Mouse (Mus musculus) liver, embryonic 12.5 days (tissue): ENCODE results near the gene Dclk1. TPM values are rescaled to one million over a fixed set of nuclear protein-coding genes. Genes with fewer than 3 reads are reported as not detected.

ENCODE experiments used
- ATAC-seq: fragments of 200-750 bp; cut with Nextera tagmentation; 2 replicates; pipeline ENCODE4 v1.8.0; 2017; ENCODE audit warnings: moderate number of reproducible peaks, mild to moderate bottlenecking, moderate library complexity
- H3K27ac ChIP-seq: fragments of 300-500 bp; sonication (generic); 2 replicates; pipeline ENCODE4 v1.5.1; 2016; ENCODE audit warnings: mild to moderate bottlenecking
- H3K27me3 ChIP-seq: fragments of 300-500 bp; sonication (generic); replicated peaks from 2 replicates; pipeline ENCODE4 v1.6.1; 2016; ENCODE audit warnings: mild to moderate bottlenecking, moderate library complexity
- H3K36me3 ChIP-seq: fragments of 300-500 bp; sonication (generic); 2 replicates; pipeline ENCODE4 v1.6.1; 2016; ENCODE audit warnings: mild to moderate bottlenecking, moderate library complexity
- H3K4me1 ChIP-seq: fragments of 300-500 bp; sonication (generic); 2 replicates; pipeline ENCODE4 v1.6.1; 2016
- H3K4me2 ChIP-seq: fragments of 300-500 bp; sonication (generic); 2 replicates; pipeline ENCODE4 v1.6.1; 2016; ENCODE audit warnings: mild to moderate bottlenecking, moderate library complexity
- H3K4me3 ChIP-seq: fragments of 300-500 bp; sonication (generic); 2 replicates; pipeline ENCODE4 v1.5.1; 2016; ENCODE audit warnings: mild to moderate bottlenecking, moderate library complexity
- H3K9ac ChIP-seq: fragments of 300-500 bp; sonication (generic); 2 replicates; pipeline ENCODE4 v1.6.1; 2016; ENCODE audit warnings: mild to moderate bottlenecking, moderate library complexity
- H3K9me3 ChIP-seq: fragments of 300-500 bp; sonication (generic); replicated peaks from 2 replicates; pipeline ENCODE4 v1.6.1; 2016; ENCODE audit warnings: mild to moderate bottlenecking, moderate library complexity
- WGBS: fragments of 180-500 bp; shearing (Covaris S2); methylation state at CpG from one replicate; pipeline ENCODE4 v1.1.7; 2016; ENCODE audit not compliant: insufficient replicate concordance; 5-methylcytosine and 5-hydroxymethylcytosine counted together
- polyA plus RNA-seq: library from polyadenylated mRNA; unstranded; fragments of >200 nt; fragmentation: Nextera tagmentation; extraction: Ambion mirVana; gene quantifications from 2 replicates; pipeline ENCODE4 v1.2.1, GENCODE M21; 2016

Dclk1 gene
- polyA plus RNA-seq, 1 experiment from 2014 or later = 1.7 TPM

DNA sequence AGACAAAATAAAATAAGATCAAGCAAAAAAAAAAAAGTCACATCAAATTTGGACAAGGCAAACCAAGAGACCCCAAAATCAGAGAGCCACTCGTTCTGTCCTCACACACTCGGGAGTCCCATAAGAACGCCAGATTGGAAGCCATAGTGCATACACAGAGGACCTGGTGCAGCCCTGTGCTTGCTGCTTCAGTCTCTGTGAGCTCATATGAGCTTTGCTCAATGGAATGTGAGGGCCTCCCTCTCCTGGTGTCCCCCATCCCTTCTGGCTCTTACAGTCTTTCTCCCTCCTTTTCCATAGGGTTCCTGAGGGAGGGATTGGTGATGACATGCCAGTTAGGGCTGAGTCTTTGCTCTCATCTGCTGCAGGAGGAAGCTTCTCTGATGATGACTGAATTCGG is 27.6 kb downstream of the Dclk1 start:
- Histone ChIP-seq H3K27me3 (no peaks in the 10 kb centered on the region), H3K9me3 (no peaks in the 10 kb centered on the region), H3K36me3 (no peaks in the 10 kb centered on the region), H3K4me2 (no peak overlapping the region), H3K4me3 (no peak overlapping the region), H3K9ac (no peak overlapping the region), H3K27ac (no peak overlapping the region), H3K4me1 (no peaks in the 10 kb centered on the region)
- WGBS = 58% methylated on average over 4 of the region's 4 CpGs
- ATAC-seq = no peak

DNA sequence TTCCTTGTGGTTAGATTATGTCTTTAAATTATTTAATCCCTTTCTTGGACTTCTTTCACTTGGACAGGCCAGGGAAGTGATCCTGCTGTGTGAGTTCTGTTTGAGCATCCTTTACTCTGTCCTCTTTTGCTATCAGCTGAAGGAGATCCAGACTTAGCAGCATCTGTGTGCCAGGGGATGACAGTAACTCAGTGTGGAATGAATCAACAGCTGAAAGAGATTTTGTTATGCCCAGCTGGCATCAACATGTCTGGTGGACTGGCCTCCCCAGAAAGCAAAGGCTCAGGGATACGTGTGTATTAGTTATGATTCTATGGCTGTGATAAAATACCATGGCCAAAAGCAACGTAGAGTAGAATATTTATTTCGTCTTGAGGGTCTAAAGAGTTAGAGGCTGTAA is 28.2 kb downstream of the Dclk1 start:
- 58% methylated on average over 3 of the region's 3 CpGs for WGBS

DNA sequence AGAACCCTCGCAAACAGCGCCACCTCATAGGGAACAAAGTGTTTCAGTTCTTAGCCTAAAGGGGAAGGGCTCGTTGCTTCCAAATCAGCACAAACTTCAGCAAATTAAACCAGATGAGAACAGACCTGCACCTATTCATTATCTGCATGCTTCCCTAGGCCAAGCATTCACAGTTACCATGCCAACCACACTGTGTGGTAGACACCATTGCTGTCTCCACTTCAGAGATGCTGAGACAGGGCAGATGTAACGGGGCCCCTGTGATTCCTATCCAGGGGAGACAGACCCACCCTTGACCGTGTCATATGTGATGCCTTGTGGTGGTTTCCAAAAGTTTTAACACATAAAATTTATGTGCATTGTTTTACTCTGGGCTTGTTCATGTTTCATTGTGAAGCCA is 28.8 kb downstream of the Dclk1 start:
- no peak overlapping the region for H3K4me3 ChIP-seq
- no peaks in the 10 kb centered on the region for H3K4me1 ChIP-seq
- no peak overlapping the region for H3K9ac ChIP-seq
- no peaks in the 10 kb centered on the region for H3K27me3 ChIP-seq
- H3K9me3 ChIP-seq = no peaks in the 10 kb centered on the region
- H3K27ac ChIP-seq = no peak overlapping the region
- WGBS = 54% methylated on average over 5 of the region's 5 CpGs
- H3K4me2 ChIP-seq = no peak overlapping the region
- no peak for ATAC-seq
- no peaks in the 10 kb centered on the region for H3K36me3 ChIP-seq

More for the DNA sequence above, 28.2 kb downstream of the Dclk1 start:
- ATAC-seq = no peak
- H3K9ac ChIP-seq = no peak overlapping the region
- H3K4me1 ChIP-seq = no peaks in the 10 kb centered on the region
- no peaks in the 10 kb centered on the region for H3K9me3 ChIP-seq
- no peaks in the 10 kb centered on the region for H3K36me3 ChIP-seq
- H3K4me3 ChIP-seq = no peak overlapping the region
- H3K4me2 ChIP-seq = no peak overlapping the region
- no peaks in the 10 kb centered on the region for H3K27me3 ChIP-seq
- H3K27ac ChIP-seq = no peak overlapping the region

DNA sequence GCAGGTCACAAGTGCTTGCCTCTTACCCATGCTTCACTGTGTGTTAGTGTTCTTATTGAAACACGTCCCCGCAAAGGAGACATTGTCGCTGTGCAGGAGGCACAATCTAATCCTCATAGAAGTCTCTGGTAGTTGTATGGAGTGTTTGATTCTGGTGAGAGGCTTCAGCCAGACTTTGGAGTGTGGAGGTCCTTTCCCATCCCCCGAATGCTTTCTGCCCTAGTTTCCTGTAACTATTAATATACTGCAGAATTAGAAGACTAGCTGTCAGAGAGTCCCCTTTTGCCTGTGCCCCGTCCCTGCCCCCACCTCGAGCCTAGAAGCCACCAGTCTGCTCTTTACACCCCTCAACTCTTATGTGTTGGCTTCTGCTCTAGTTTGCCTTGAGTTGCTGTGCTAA is 30.4 kb downstream of the Dclk1 start:
- no peaks in the 10 kb centered on the region for H3K9me3 ChIP-seq
- H3K4me3 ChIP-seq = no peak overlapping the region
- 63% methylated on average over 6 of the region's 6 CpGs for WGBS
- H3K27me3 ChIP-seq = no peaks in the 10 kb centered on the region
- no peaks in the 10 kb centered on the region for H3K4me1 ChIP-seq
- no peak overlapping the region for H3K9ac ChIP-seq
- no peak overlapping the region for H3K4me2 ChIP-seq
- no peak overlapping the region for H3K27ac ChIP-seq
- no peak for ATAC-seq
- H3K36me3 ChIP-seq = no peaks in the 10 kb centered on the region

DNA sequence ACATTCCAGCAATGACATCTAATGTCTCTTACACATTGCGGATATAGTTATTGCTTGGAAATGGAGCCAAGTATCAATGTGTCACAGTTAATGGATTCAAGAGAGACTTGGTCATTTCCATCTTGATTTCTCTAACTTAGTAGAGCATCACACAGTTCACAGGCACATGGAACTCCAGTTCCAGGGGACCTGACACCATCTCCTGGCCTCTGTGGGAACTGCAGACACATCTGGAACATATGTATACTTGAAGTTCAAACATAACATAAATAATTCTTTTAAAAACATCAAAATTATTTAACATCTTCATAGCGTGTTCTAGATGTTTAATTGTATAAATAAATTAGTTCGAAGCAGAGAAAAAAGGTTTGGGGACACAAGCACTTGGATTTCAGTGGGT is 34.3 kb downstream of the Dclk1 start:
- Histone ChIP-seq H3K9me3 (no peaks in the 10 kb centered on the region), H3K4me1 (no peaks in the 10 kb centered on the region), H3K27ac (no peak overlapping the region), H3K4me2 (no peak overlapping the region), H3K27me3 (no peaks in the 10 kb centered on the region), H3K9ac (no peak overlapping the region), H3K4me3 (no peak overlapping the region), H3K36me3 (no peaks in the 10 kb centered on the region)
- 75% methylated on average over 3 of the region's 3 CpGs for WGBS
- ATAC-seq = no peak

DNA sequence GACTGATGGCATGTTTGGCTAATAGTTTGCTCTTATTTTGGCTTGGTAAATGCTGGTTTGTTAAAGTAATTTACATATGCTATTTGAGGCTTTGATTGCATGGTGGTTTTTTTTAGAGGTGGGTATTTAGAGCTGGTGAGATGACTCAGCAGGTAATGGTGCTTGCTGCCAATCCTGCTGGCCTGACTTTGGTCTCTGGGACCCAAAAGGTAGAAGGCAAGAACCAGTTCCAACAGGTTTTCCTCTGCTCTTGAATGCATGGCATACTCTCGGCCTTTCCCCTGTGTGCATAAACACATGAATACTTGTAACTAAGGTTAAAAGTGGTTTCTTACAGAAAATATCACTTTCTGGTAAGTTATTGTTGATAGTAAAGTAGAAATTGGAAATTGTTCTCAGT is 34.7 kb downstream of the Dclk1 start:
- Histone ChIP-seq H3K27me3 (no peaks in the 10 kb centered on the region), H3K4me3 (no peak overlapping the region), H3K4me1 (no peaks in the 10 kb centered on the region), H3K27ac (no peak overlapping the region), H3K9ac (no peak overlapping the region), H3K4me2 (no peak overlapping the region), H3K36me3 (no peaks in the 10 kb centered on the region), H3K9me3 (no peaks in the 10 kb centered on the region)
- ATAC-seq = no peak
- 50% methylated on average over 1 of the region's 1 CpGs for WGBS

DNA sequence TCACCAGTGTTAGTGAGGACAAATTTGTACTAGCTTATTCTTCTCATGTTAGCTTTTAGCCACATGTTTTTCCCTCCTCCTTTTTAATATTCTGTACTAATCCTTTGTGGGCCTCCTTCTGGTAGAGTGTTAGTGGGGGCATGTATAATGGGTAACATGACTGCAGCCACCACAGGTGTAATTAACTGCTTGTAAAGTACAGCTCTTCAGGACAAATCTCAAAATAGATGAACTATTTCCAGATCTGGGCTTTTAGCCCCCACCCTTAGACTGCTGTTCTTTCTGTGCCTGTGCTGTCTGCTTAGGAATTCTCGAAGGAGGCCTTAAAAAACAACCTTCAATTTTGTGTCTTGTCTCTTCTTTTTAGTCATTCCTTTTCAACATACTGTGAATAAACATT is 35.7 kb downstream of the Dclk1 start:
- no peak overlapping the region for H3K4me2 ChIP-seq
- no peak overlapping the region for H3K4me3 ChIP-seq
- ATAC-seq = no peak
- H3K27me3 ChIP-seq = no peaks in the 10 kb centered on the region
- no peak overlapping the region for H3K9ac ChIP-seq
- WGBS = 59% methylated on average over 1 of the region's 1 CpGs
- no peak overlapping the region for H3K27ac ChIP-seq
- no peaks in the 10 kb centered on the region for H3K36me3 ChIP-seq
- no peaks in the 10 kb centered on the region for H3K9me3 ChIP-seq
- no peaks in the 10 kb centered on the region for H3K4me1 ChIP-seq

DNA sequence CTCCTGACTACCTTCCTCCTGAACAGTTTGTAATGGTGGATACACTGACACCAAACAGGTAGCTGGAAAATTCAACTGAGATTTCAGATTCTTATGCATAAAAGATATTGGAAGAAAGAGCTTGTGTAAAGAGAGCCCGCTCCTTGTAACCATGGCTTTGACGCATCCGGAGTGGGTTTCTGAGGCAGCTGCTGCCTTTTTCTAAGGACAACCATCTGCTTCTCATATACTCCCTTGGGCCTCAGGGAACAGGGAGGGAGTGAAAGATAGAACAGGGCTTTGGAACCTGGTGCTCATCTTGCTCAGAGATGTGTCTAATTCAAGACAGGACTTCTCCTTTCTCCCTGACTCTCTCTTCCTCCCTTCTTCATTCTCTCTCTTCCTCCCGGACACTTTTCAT is 37.8 kb downstream of the Dclk1 start:
- no peak overlapping the region for H3K27ac ChIP-seq
- no peak for ATAC-seq
- H3K4me3 ChIP-seq = no peak overlapping the region
- no peaks in the 10 kb centered on the region for H3K4me1 ChIP-seq
- H3K9ac ChIP-seq = no peak overlapping the region
- no peak overlapping the region for H3K4me2 ChIP-seq
- 77% methylated on average over 4 of the region's 4 CpGs for WGBS
- H3K27me3 ChIP-seq = no peaks in the 10 kb centered on the region
- H3K9me3 ChIP-seq = no peaks in the 10 kb centered on the region
- H3K36me3 ChIP-seq = no peaks in the 10 kb centered on the region

DNA sequence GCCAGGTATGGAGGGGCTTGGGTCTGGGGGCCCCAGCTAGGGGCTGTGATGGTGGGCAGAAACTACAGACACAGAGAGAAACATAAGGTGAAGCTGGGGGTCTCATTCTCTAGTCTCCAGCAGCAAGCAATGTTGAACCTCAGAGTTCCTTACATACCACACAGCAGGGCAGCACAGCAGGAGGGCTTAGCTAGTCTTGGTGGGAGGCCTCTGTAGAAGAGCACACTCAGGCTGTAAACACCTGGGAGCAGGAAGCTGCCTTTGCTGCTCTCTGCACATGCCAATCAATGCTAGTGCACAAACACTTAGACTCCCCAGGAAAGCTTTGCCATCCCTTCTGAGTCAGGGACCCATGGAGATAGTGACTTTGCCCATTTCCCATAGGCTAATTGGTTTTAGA is 38.3 kb downstream of the Dclk1 start:
- H3K27me3 ChIP-seq = no peaks in the 10 kb centered on the region
- H3K4me2 ChIP-seq = no peak overlapping the region
- H3K4me1 ChIP-seq = no peaks in the 10 kb centered on the region
- H3K4me3 ChIP-seq = no peak overlapping the region
- no peak overlapping the region for H3K9ac ChIP-seq
- H3K27ac ChIP-seq = no peak overlapping the region
- no peak for ATAC-seq
- H3K9me3 ChIP-seq = no peaks in the 10 kb centered on the region
- no peaks in the 10 kb centered on the region for H3K36me3 ChIP-seq

DNA sequence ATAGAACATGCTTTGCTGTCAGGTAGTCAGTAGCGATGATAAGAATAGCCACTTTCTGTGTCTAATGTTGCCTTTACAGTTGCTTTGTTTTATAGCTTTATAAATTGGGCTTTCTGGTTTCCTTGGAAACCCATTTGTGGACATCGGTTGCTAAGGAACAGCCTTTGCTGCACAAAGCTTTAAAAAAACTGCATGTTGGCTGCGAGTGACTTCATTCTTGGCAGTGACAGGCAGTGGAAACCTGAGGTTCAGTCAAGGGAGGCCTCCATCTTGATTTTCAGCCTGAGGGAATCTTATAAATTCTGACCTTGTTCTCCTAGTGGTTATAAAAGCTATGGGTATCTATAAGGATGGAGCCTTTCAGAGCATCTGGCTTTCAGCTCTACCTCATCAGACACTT is 42.1 kb downstream of the Dclk1 start:
- Histone ChIP-seq H3K4me2 (no peak overlapping the region), H3K4me1 (no peaks in the 10 kb centered on the region), H3K9me3 (no peaks in the 10 kb centered on the region), H3K4me3 (no peak overlapping the region), H3K27me3 (no peaks in the 10 kb centered on the region), H3K36me3 (no peaks in the 10 kb centered on the region), H3K27ac (no peak overlapping the region), H3K9ac (no peak overlapping the region)
- WGBS = 67% methylated on average over 3 of the region's 3 CpGs
- no peak for ATAC-seq

DNA sequence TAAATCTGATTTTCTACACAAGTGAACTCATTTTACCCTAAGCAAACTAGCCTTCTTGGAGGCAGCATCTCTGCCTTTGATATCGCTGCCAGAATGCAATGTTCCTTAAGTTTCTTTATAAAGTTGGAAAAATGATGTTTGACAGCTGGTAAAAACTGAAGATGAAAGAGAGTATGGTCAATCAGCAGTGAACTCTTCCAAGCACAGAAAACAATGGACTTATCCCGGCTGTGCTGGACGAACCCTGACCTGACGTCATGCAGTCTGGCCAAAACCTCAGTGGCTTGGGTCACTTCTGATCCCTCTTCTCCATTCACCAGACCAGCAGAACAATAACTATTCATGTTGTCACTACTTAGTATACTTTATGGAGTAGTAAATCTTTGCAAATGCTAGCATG is 46.6 kb downstream of the Dclk1 start:
- no peaks in the 10 kb centered on the region for H3K27me3 ChIP-seq
- H3K9ac ChIP-seq = no peak overlapping the region
- H3K4me1 ChIP-seq = no peaks in the 10 kb centered on the region
- H3K27ac ChIP-seq = no peak overlapping the region
- H3K9me3 ChIP-seq = no peaks in the 10 kb centered on the region
- ATAC-seq = no peak
- 64% methylated on average over 4 of the region's 4 CpGs for WGBS
- H3K4me2 ChIP-seq = no peak overlapping the region
- no peaks in the 10 kb centered on the region for H3K36me3 ChIP-seq
- H3K4me3 ChIP-seq = no peak overlapping the region

DNA sequence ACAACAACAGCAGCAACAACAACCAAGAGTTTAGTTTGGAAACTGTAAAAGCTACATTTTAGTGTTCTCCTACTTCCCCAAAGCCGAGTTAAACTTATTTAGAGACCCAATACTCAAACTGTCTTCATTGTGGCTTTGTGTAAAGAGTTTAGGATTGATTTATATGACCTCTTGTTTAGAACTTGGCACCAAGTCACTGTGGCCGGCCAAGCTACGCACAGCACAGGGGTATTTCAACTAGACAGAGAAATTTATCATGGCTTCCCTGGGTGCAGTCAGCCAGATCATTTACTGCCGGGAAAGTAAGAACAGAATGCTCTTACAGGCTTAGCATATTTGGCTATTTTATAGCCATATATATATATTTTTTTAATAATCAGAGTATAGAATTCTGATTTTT is 49.8 kb downstream of the Dclk1 start:
- ATAC-seq = no peak
- Histone ChIP-seq H3K9ac (no peak overlapping the region), H3K36me3 (no peaks in the 10 kb centered on the region), H3K4me3 (no peak overlapping the region), H3K9me3 (no peaks in the 10 kb centered on the region), H3K27me3 (no peaks in the 10 kb centered on the region), H3K4me2 (no peak overlapping the region), H3K27ac (no peak overlapping the region), H3K4me1 (no peaks in the 10 kb centered on the region)
- WGBS = 69% methylated on average over 4 of the region's 4 CpGs

DNA sequence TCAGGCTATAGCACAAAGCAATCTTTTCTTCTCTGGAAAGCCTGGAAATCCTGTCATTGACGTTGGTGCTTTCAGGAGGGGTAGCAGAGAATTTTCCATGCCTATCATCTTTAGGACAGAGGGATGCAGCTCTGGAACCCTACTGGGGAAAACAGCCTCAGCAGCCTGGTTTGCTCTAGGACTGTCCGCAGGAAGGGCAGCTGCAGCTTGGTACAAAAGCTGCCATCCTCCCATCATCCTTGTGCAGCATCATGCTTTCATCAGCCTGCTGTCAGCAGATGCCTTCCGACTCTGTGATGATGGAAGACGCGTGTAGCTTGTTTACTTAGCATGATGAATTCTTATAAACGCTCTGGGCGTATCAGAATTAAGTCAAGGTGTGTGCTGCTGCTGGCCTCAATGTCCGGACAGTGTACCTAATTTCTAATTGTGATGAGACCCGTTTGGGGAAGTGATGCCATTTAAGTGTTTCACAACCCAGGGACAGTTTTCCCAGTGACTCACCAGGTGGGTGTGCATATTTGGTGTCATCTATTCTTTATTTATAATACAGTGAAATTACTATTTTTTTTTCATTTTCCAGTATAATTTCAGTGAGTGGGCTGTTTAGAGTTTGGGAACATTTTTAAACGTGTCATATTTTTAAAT is 50.7 kb downstream of the Dclk1 start:
- H3K9ac ChIP-seq = no peak overlapping the region
- H3K36me3 ChIP-seq = no peaks in the 10 kb centered on the region
- 74% methylated on average over 10 of the region's 10 CpGs for WGBS
- H3K4me1 ChIP-seq = no peaks in the 10 kb centered on the region
- no peak overlapping the region for H3K4me3 ChIP-seq
- no peak overlapping the region for H3K4me2 ChIP-seq
- H3K27me3 ChIP-seq = no peaks in the 10 kb centered on the region
- no peaks in the 10 kb centered on the region for H3K9me3 ChIP-seq
- H3K27ac ChIP-seq = no peak overlapping the region
- no peak for ATAC-seq
